Mouse (Mus musculus) liver, postnatal 0 days (tissue): Measurements from ENCODE around the gene Hspd1.

Experiments
- CTCF ChIP-seq: sonication (generic); IDR thresholded peaks from 2 replicates; pipeline ENCODE4 v1.5.1; 2016; ENCODE audit warnings: antibody characterized with exemption, low read depth
- EP300 ChIP-seq: IDR thresholded peaks from 2 replicates; pipeline ENCODE4 v1.6.1; 2016; ENCODE audit warnings: antibody characterized with exemption, low read depth, mild to moderate bottlenecking

DNA sequence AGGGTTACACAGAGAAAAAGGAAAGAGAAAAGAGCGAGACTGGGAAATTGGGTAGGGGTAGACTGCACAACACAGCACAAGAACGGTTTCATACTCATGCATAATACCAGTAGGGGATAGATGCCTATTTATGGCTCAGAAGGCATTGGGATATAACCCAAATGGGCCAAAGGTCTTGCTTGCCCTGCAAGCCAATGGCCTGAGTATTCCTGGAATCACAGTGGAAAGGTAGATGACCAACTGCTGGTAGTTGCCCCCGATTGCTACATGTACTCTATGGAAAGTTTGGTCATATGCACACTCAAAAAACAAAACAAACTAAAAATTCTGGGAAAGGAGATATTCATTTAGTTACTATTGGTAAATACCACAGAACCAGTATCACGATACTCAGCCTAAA, 8.4 kb downstream of the Hspd1 start:
- no peak for TF ChIP-seq CTCF
- peak; percentile 78; the same call in 1 of the 2 replicates for TF ChIP-seq EP300
